Mouse (Mus musculus) erythroblast, embryonic 14.5 days (primary cell): ENCODE data around the gene Ugt2a1.
"Not testable (repeated sequence)": the region's sequence is repeated elsewhere in the genome, so short reads cannot be mapped to it uniquely, and the experiment has no call there.

Experiments used
- GATA1 ChIP-seq: IDR thresholded peaks from 2 replicates; pipeline ENCODE4 v1.6.1; 2012; ENCODE audit warnings: low read length, inconsistent platforms, mixed read lengths
- TAL1 ChIP-seq: IDR thresholded peaks from 3 replicates; pipeline ENCODE4 v1.6.1; 2012; ENCODE audit warnings: low read length, inconsistent platforms, mixed read lengths

DNA sequence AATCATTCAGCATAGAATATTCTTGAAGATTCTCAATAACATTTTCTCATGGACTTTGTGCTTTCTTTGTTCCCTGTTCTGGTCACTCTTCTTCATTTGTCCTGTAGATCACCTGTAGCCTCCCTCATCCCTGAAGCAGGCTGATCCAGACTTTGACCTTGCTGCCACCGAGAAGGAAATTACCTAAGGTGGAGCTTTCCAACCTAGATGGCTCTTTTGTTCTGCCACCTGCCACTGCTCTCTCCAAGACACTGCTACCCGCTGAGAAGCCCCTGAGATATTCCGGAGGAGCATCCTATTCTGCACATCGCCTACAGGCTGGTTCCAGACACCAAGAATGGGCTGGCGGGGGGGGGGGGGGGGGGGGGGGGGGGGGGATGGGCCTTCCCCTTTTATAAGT, 38.2 kb downstream of the Ugt2a1 start:
- TF ChIP-seq TAL1, GATA1: not testable (repeated sequence)
